Mouse (Mus musculus) forebrain, embryonic 14.5 days (tissue): ENCODE results near the gene Alk. TPM values are rescaled to one million over a fixed set of nuclear protein-coding genes. Genes with fewer than 3 reads are reported as not detected.
A peak's percentile ranks its signal among the peaks of the same experiment; 100 is the strongest.

Experiments used
- ATAC-seq: fragments of 200-750 bp; cut with Nextera tagmentation; 2 replicates; pipeline ENCODE4 v1.8.0; 2017; ENCODE audit warnings: mild to moderate bottlenecking, moderate library complexity
- DNase-seq: peaks from one replicate; pipeline ENCODE4 v3.0.0-alpha.2; 2015; ENCODE audit warnings: low spot score
- H3K27ac ChIP-seq: fragments of 300-500 bp; sonication (generic); 2 replicates; pipeline ENCODE4 v1.5.1; 2014; ENCODE audit warnings: low read depth, mild to moderate bottlenecking, control low read depth, low read length, moderate library complexity
- H3K27me3 ChIP-seq: fragments of 300-500 bp; sonication (generic); replicated peaks from 2 replicates; pipeline ENCODE4 v1.6.1; 2014; ENCODE audit warnings: low read length, control low read depth, mixed read lengths; ENCODE audit not compliant: control insufficient read depth, insufficient read depth
- H3K36me3 ChIP-seq: fragments of 300-500 bp; sonication (generic); 2 replicates; pipeline ENCODE4 v1.6.1; 2014; ENCODE audit warnings: low read length, control low read depth; ENCODE audit not compliant: control insufficient read depth, insufficient read depth
- H3K4me1 ChIP-seq: fragments of 300-500 bp; sonication (generic); 2 replicates; pipeline ENCODE4 v1.6.1; 2014; ENCODE audit warnings: antibody characterized with exemption, low read length, control low read depth; ENCODE audit not compliant: control insufficient read depth, insufficient read depth
- H3K4me2 ChIP-seq: fragments of 300-500 bp; sonication (generic); 2 replicates; pipeline ENCODE4 v1.6.1; 2014; ENCODE audit warnings: mild to moderate bottlenecking, control low read depth, low read length
- H3K4me3 ChIP-seq: fragments of 300-500 bp; sonication (generic); 2 replicates; pipeline ENCODE4 v1.5.1; 2014; ENCODE audit warnings: low read depth, low read length, control low read depth
- H3K9ac ChIP-seq: fragments of 300-500 bp; sonication (generic); 2 replicates; pipeline ENCODE4 v1.6.1; 2014; ENCODE audit warnings: mild to moderate bottlenecking, low read length, control low read depth, moderate library complexity
- H3K9me3 ChIP-seq: fragments of 300-500 bp; sonication (generic); replicated peaks from 2 replicates; pipeline ENCODE4 v1.6.1; 2016; ENCODE audit warnings: low read length, control low read depth, mixed read lengths; ENCODE audit not compliant: control insufficient read depth
- WGBS: fragments of 180-500 bp; shearing (Covaris S2); extraction: QIAGEN DNeasy Blood & Tissue Kit; methylation state at CpG from one replicate; pipeline ENCODE4 v1.1.7; 2014; 5-methylcytosine and 5-hydroxymethylcytosine counted together
- polyA plus RNA-seq: library from polyadenylated mRNA; unstranded; fragments of >200 nt; fragmentation: Nextera tagmentation; extraction: Ambion mirVana; gene quantifications from 2 replicates; pipeline ENCODE4 v1.2.1, GENCODE M21; 2014

Alk gene
- polyA plus RNA-seq, 1 experiment from 2014 or later: 0.55 TPM

GRCm38 (mm10) chr17:72523006-72523405, 81.4 kb downstream of the Alk start:
- DNase-seq: no peak
- no peak overlapping the region for H3K4me2 ChIP-seq
- no peaks in the 10 kb centered on the region for H3K27me3 ChIP-seq
- ATAC-seq: no peak
- H3K9ac ChIP-seq: no peak overlapping the region
- no peak overlapping the region for H3K27ac ChIP-seq
- WGBS: 48% methylated on average over 7 of the region's 7 CpGs
- H3K9me3 ChIP-seq: no peaks in the 10 kb centered on the region
- no peaks in the 10 kb centered on the region for H3K4me1 ChIP-seq
- H3K4me3 ChIP-seq: no peak overlapping the region
- H3K36me3 ChIP-seq: no peaks in the 10 kb centered on the region

GRCm38 (mm10) chr17:72522381-72522780, 82.0 kb downstream of the Alk start:
- DNase-seq (peak; percentile 78), ATAC-seq (peak; percentile 73)
- WGBS: 3% methylated on average over 4 of the region's 4 CpGs
- Histone ChIP-seq H3K27me3 (no peaks in the 10 kb centered on the region), H3K36me3 (no peaks in the 10 kb centered on the region), H3K4me3 (no peak overlapping the region), H3K4me1 (no peaks in the 10 kb centered on the region), H3K9ac (no peak overlapping the region), H3K27ac (no peak overlapping the region), H3K9me3 (no peaks in the 10 kb centered on the region), H3K4me2 (no peak overlapping the region)

- WGBS: 94% methylated on average over 5 of the region's 5 CpGs
- Histone ChIP-seq H3K4me1 (no peaks in the 10 kb centered on the region), H3K9ac (no peak overlapping the region), H3K4me2 (no peak overlapping the region), H3K27me3 (no peaks in the 10 kb centered on the region), H3K36me3 (no peaks in the 10 kb centered on the region), H3K4me3 (no peak overlapping the region), H3K9me3 (no peaks in the 10 kb centered on the region), H3K27ac (no peak overlapping the region)
- no peak for ATAC-seq
- DNase-seq: no peak
Observed at GRCm38 (mm10) chr17:72521353-72521752, 83.1 kb downstream of the Alk start.

GRCm38 (mm10) chr17:72510746-72511145, 93.7 kb downstream of the Alk start:
- no peak overlapping the region for H3K9ac ChIP-seq
- no peaks in the 10 kb centered on the region for H3K4me1 ChIP-seq
- no peak for ATAC-seq
- H3K36me3 ChIP-seq: no peaks in the 10 kb centered on the region
- no peak overlapping the region for H3K4me2 ChIP-seq
- H3K27me3 ChIP-seq: no peaks in the 10 kb centered on the region
- no peak overlapping the region for H3K27ac ChIP-seq
- H3K4me3 ChIP-seq: no peak overlapping the region
- 81% methylated on average over 6 of the region's 6 CpGs for WGBS
- peak; percentile 35 for DNase-seq
- no peaks in the 10 kb centered on the region for H3K9me3 ChIP-seq

GRCm38 (mm10) chr17:72508678-72509394, 95.6 kb downstream of the Alk start:
- H3K36me3 ChIP-seq: no peaks in the 10 kb centered on the region
- H3K27me3 ChIP-seq: no peaks in the 10 kb centered on the region
- no peak overlapping the region for H3K27ac ChIP-seq
- no peak for DNase-seq
- peaks cover 11% of the 10 kb centered on the region for H3K4me1 ChIP-seq
- no peak overlapping the region for H3K4me3 ChIP-seq
- H3K4me2 ChIP-seq: no peak overlapping the region
- H3K9me3 ChIP-seq: no peaks in the 10 kb centered on the region
- 87% methylated on average over 7 of the region's 7 CpGs for WGBS
- ATAC-seq: no peak
- H3K9ac ChIP-seq: no peak overlapping the region

GRCm38 (mm10) chr17:72505213-72505612, 99.2 kb downstream of the Alk start:
- WGBS: 6% methylated on average over 7 of the region's 7 CpGs
- Histone ChIP-seq H3K4me3 (no peak overlapping the region), H3K4me2 (no peak overlapping the region), H3K9ac (no peak overlapping the region), H3K4me1 (peaks cover 11% of the 10 kb centered on the region), H3K27ac (peak overlapping the region; percentile 61; the same call in 1 of the 2 replicates), H3K27me3 (no peaks in the 10 kb centered on the region), H3K9me3 (no peaks in the 10 kb centered on the region), H3K36me3 (no peaks in the 10 kb centered on the region)
- peak; percentile 86 for DNase-seq
- ATAC-seq: peak; percentile 97

- H3K4me1 ChIP-seq: peaks cover 11% of the 10 kb centered on the region
- H3K4me2 ChIP-seq: no peak overlapping the region
- peak overlapping the region; percentile 61; the same call in 1 of the 2 replicates for H3K27ac ChIP-seq
- DNase-seq (peak; percentile 80), ATAC-seq (peak; percentile 86)
- no peak overlapping the region for H3K4me3 ChIP-seq
- no peaks in the 10 kb centered on the region for H3K36me3 ChIP-seq
- no peak overlapping the region for H3K9ac ChIP-seq
- H3K9me3 ChIP-seq: no peaks in the 10 kb centered on the region
- 29% methylated on average over 6 of the region's 6 CpGs for WGBS
- no peaks in the 10 kb centered on the region for H3K27me3 ChIP-seq
Observed at GRCm38 (mm10) chr17:72504581-72504980, 99.8 kb downstream of the Alk start.

- no peak overlapping the region for H3K4me3 ChIP-seq
- H3K27ac ChIP-seq: no peak overlapping the region
- no peaks in the 10 kb centered on the region for H3K9me3 ChIP-seq
- H3K4me1 ChIP-seq: no peaks in the 10 kb centered on the region
- H3K36me3 ChIP-seq: no peaks in the 10 kb centered on the region
- H3K27me3 ChIP-seq: no peaks in the 10 kb centered on the region
- no peak for ATAC-seq
- 20% methylated on average over 5 of the region's 5 CpGs for WGBS
- H3K4me2 ChIP-seq: no peak overlapping the region
- no peak overlapping the region for H3K9ac ChIP-seq
- DNase-seq: no peak
Observed at GRCm38 (mm10) chr17:72495395-72495794, 109.0 kb downstream of the Alk start.

GRCm38 (mm10) chr17:72485623-72486022, 118.8 kb downstream of the Alk start:
- Histone ChIP-seq H3K36me3 (no peaks in the 10 kb centered on the region), H3K9me3 (no peaks in the 10 kb centered on the region), H3K9ac (no peak overlapping the region), H3K4me2 (no peak overlapping the region), H3K27me3 (no peaks in the 10 kb centered on the region), H3K4me1 (no peaks in the 10 kb centered on the region; the same call in 1 of the 2 replicates), H3K27ac (no peak overlapping the region), H3K4me3 (no peak overlapping the region)
- WGBS: 7% methylated on average over 4 of the region's 4 CpGs
- ATAC-seq: peak; percentile 82
- peak; percentile 89 for DNase-seq
